Mouse (Mus musculus) heart, adult 2 months (tissue): ENCODE measurements around the gene 1700012P22Rik. TPM values are rescaled to one million over a fixed set of nuclear protein-coding genes. Genes with fewer than 3 reads are reported as not detected.

ENCODE experiments used
- DNase-seq, 2 experiments: peaks; one replicate each; pipeline ENCODE4 v3.0.0; 2021
- H3K27ac ChIP-seq: fragments of 200-600 bp; 2 replicates; pipeline ENCODE4 v1.8.1; 2022
- H3K27me3 ChIP-seq: fragments of 200-500 bp; 2 replicates; pipeline ENCODE4 v1.6.1; 2012; ENCODE audit warnings: mild to moderate bottlenecking, low read length, inconsistent platforms, mixed read lengths; ENCODE audit not compliant: control insufficient read depth, insufficient read depth
- H3K36me3 ChIP-seq: fragments of 200-500 bp; 2 replicates; pipeline ENCODE4 v1.6.1; 2012; ENCODE audit warnings: low read length, inconsistent platforms; ENCODE audit not compliant: control insufficient read depth, insufficient read depth
- H3K4me1 ChIP-seq: fragments of 200-500 bp; 2 replicates; pipeline ENCODE4 v1.6.1; 2011; ENCODE audit warnings: low read length; ENCODE audit not compliant: control insufficient read depth, insufficient read depth
- H3K4me3 ChIP-seq: fragments of 200-600 bp; 2 replicates; pipeline ENCODE4 v1.8.1; 2022
- H3K79me2 ChIP-seq: fragments of 200-500 bp; replicated peaks from 2 replicates; pipeline ENCODE4 v1.6.1; 2012; ENCODE audit warnings: mild to moderate bottlenecking, inconsistent platforms, low read length, moderate library complexity, mixed read lengths; ENCODE audit not compliant: control insufficient read depth, insufficient read depth
- H3K9ac ChIP-seq: fragments of 200-500 bp; 2 replicates; pipeline ENCODE4 v1.6.1; 2012; ENCODE audit warnings: low read depth, mild to moderate bottlenecking, control low read depth, inconsistent platforms, low read length, mixed read lengths
- CTCF ChIP-seq: fragments of 200-600 bp; IDR thresholded peaks from 2 replicates; pipeline ENCODE4 v1.8.1; 2022; ENCODE audit warnings: antibody characterized with exemption, mild to moderate bottlenecking, moderate library complexity
- EP300 ChIP-seq: fragments of 200-500 bp; IDR thresholded peaks from 2 replicates; pipeline ENCODE4 v1.6.1; 2011; ENCODE audit warnings: low read depth, low read length, control low read depth; ENCODE audit not compliant: insufficient read depth
- POLR2A ChIP-seq: fragments of 200-500 bp; IDR thresholded peaks from 2 replicates; pipeline ENCODE4 v1.6.1; 2011; ENCODE audit warnings: mild to moderate bottlenecking, low read depth, low read length, control low read depth; ENCODE audit not compliant: insufficient read depth
- WGBS: fragments of 180-500 bp; shearing (Covaris S2); methylation state at CpG from one replicate; pipeline ENCODE4 v1.1.7; 2018; 5-methylcytosine and 5-hydroxymethylcytosine counted together
- intact Hi-C: fragments of 180-260 bp; cut with DNase I; formaldehyde crosslinking; loops from one replicate; pipeline ENCODE4 v1.15.1; 2025
- polyA plus RNA-seq: library from polyadenylated mRNA; depleted of rRNA; stranded (reverse); fragments of >200 nt; gene quantifications from 2 replicates; pipeline ENCODE4 v1.2.3, GENCODE M21; 2012
- total RNA-seq, 2 experiments: library from RNA; stranded (reverse); gene quantifications; 2 replicates each; pipeline ENCODE4 v1.2.3; 2021

The 1700012P22Rik gene
- total and polyA plus RNA-seq, 3 experiments: not detected

DNA sequence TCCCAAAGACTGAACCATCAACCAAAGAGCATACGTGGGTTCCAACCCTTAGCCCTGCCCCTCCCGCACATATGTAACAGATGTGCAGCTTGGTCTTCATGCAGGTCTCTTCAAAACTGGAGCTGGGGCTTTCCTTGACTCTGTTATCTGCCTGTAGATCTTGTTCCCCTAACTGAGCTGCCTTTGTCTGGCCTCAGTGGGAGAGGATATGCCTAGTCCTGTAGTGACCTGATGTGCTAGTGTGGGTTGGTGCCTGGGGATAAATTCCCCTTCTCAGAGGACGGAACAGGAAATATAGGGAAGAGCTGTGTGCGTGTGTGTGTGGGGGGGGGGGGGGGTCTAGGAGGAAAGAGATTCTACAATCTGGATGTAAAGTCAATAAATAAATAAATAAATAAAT, 2.5 kb upstream of the 1700012P22Rik start:
- no peak overlapping the region for H3K4me3 ChIP-seq
- 89% methylated on average over 4 of the region's 4 CpGs for WGBS
- no peaks in the 10 kb centered on the region for H3K27me3 ChIP-seq
- no peaks in the 10 kb centered on the region for H3K4me1 ChIP-seq
- H3K27ac ChIP-seq: no peak overlapping the region
- no peak overlapping the region for H3K9ac ChIP-seq
- H3K79me2 ChIP-seq: no peaks in the 10 kb centered on the region
- no peak for DNase-seq
- H3K36me3 ChIP-seq: no peaks in the 10 kb centered on the region
- intact Hi-C loops: no loop called here
- TF ChIP-seq CTCF: no peak
- no peak for TF ChIP-seq POLR2A
- no peak for TF ChIP-seq EP300

DNA sequence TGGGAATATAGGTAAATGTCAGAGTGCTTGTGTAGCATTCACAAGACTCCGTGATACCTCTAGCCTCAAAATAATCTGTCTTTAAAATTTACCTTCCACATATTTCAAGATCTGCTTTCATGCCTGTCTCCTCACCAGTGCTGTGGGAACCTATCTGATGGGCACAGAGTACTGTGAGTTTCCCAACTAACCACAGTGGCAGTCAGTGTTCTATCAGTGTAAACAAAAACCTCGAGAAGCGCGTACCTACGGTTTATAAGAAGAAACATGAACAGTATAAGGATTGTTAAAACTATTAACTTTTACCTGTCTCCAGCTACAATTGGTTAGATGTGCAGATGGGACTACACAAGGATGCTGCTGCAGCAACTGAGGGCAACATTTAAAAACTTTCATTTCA, 5.4 kb downstream of the 1700012P22Rik start:
- Histone ChIP-seq H3K27ac (no peak overlapping the region), H3K36me3 (no peaks in the 10 kb centered on the region), H3K9ac (no peak overlapping the region), H3K4me1 (no peaks in the 10 kb centered on the region), H3K27me3 (no peaks in the 10 kb centered on the region), H3K79me2 (no peaks in the 10 kb centered on the region), H3K4me3 (no peak overlapping the region)
- intact Hi-C loops: no loop called here
- no peak for DNase-seq
- 80% methylated on average over 5 of the region's 5 CpGs for WGBS
- TF ChIP-seq EP300 (no peak), POLR2A (no peak), CTCF (no peak)

DNA sequence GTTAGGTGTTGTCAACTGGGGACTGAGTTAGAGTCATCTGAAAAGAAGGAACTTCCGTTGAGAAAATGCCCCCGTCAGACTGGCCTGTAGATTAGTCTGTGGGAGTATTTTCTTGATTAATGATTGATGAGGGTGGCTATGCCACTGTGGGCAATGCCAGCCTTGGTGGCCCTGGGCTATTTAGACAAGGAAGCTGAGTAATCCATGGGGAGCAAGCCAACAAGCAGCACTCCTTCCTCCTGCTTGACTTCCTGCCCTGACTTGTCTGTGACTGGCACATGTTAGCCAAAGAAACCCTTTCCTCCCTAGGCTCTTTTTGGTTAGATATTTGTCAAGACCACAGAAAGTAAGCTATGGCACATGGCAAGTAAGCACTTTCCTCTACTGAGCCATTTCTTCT, 7.8 kb downstream of the 1700012P22Rik start:
- H3K4me3 ChIP-seq: no peak overlapping the region
- no peak for DNase-seq
- no peaks in the 10 kb centered on the region for H3K36me3 ChIP-seq
- H3K9ac ChIP-seq: no peak overlapping the region
- no peaks in the 10 kb centered on the region for H3K4me1 ChIP-seq
- intact Hi-C loops: no loop called here
- no peaks in the 10 kb centered on the region for H3K79me2 ChIP-seq
- no peaks in the 10 kb centered on the region for H3K27me3 ChIP-seq
- WGBS: 77% methylated on average over 2 of the region's 2 CpGs
- no peak overlapping the region for H3K27ac ChIP-seq
- TF ChIP-seq EP300 (no peak), POLR2A (no peak), CTCF (no peak)

DNA sequence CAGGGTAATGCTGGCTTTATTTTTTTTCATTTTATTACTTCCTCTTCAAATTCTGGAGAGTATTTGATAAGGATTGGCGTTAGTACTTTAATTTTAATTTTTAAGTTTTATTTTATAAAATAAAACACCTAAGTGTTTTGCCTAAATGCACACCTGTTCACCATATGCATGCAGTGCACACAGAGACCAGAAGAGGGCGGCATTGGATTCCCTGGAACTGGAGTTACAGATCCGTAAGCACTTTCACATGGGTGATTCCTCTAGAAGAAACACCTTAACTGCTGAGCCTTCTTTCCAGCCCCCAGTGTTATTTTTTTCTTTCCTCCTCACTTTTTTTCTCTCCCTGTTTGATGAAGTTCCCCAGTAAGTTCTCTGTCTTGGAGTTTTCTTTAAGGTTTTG, 9.7 kb downstream of the 1700012P22Rik start:
- intact Hi-C loops: no loop called here
- WGBS: 15% methylated on average over 3 of the region's 3 CpGs
- no peak for DNase-seq

DNA sequence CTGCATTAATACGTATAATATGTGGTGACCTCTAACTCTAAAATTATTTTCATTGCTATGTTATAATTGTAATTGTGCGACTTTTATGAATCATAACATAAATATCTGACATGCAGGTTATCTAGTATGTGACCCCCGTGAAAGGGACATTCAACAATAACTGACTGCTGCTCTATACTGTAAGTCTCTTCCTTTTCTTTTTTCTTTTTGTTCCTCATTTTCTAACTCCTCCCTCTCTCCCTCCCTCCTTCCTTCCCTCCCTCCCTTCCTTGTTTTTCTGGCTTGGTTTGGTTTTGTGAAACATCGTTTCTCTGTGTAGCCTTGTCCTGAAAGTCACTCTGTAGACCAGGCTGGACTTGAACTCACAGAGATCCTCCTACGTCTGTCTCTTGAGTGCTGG, 14.0 kb downstream of the 1700012P22Rik start:
- Histone ChIP-seq H3K27ac (no peak overlapping the region), H3K9ac (no peak overlapping the region), H3K4me3 (no peak overlapping the region), H3K27me3 (no peaks in the 10 kb centered on the region), H3K36me3 (no peaks in the 10 kb centered on the region), H3K4me1 (no peaks in the 10 kb centered on the region), H3K79me2 (no peaks in the 10 kb centered on the region)
- no peak for DNase-seq
- intact Hi-C loops: no loop called here
- TF ChIP-seq CTCF (no peak), POLR2A (no peak), EP300 (no peak)
- WGBS: 61% methylated on average over 5 of the region's 5 CpGs

More for the DNA sequence above, 9.7 kb downstream of the 1700012P22Rik start:
- no peak overlapping the region for H3K4me3 ChIP-seq
- no peaks in the 10 kb centered on the region for H3K36me3 ChIP-seq
- TF ChIP-seq CTCF (peak; percentile 58), POLR2A (no peak)
- H3K9ac ChIP-seq: no peak overlapping the region
- H3K27me3 ChIP-seq: no peaks in the 10 kb centered on the region
- no peaks in the 10 kb centered on the region for H3K4me1 ChIP-seq
- no peak overlapping the region for H3K27ac ChIP-seq
- H3K79me2 ChIP-seq: no peaks in the 10 kb centered on the region

DNA sequence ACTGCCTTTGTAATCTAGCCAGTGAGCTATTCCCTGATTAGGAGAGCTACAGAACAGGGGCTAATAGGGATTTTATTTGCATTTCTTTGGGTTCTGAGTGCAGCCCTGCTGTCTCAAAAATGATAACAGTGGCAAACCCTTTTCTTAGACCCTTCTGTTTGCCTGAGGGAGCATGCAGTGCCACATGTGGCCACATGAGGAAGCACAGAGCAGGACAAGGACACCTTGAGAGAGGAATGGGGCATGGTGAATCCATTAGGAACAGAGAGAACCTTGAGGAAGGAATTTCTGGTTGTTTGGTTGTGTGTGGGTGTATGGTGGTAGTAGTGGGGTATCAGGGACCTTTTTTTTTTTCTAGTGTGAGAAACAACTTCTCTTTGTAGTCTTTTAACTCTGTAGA, 17.9 kb downstream of the 1700012P22Rik start:
- H3K27ac ChIP-seq: no peak overlapping the region
- no peaks in the 10 kb centered on the region for H3K36me3 ChIP-seq
- no peak for TF ChIP-seq POLR2A
- peak; percentile 41 for TF ChIP-seq CTCF
- DNase-seq: no peak
- intact Hi-C loops: no loop called here
- no peaks in the 10 kb centered on the region for H3K4me1 ChIP-seq
- no peak overlapping the region for H3K4me3 ChIP-seq
- no peaks in the 10 kb centered on the region for H3K79me2 ChIP-seq
- no peak overlapping the region for H3K9ac ChIP-seq
- H3K27me3 ChIP-seq: no peaks in the 10 kb centered on the region

DNA sequence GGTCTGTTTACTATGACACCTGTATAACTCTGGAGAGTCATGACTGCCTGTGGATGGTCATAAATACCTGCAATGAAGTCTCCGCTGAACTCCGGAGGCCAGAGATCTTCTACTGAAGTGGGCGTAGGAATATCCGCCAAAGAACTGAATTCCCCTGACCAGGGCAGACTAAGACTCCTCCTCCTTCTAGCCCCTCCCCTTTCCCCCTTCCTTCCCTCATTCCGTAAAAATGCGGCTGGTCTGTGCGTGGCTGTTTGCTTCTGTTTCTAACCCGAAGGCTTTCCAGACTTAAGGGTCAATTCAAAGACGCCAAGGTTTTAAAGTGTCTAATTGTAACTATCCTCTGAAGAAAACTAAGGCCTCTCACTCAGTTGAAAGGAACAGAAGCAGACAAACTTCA, 30.3 kb downstream of the 1700012P22Rik start, which contains the start of gene Pramef12:
Gene Pramef12, minus strand, starts transcription at position 175 of the 400 bp plus-strand sequence.
- Histone ChIP-seq H3K4me3 (no peak within 1 kb of the TSS), H3K79me2 (no peaks in the 10 kb centered on the region), H3K36me3 (no peaks in the 10 kb centered on the region), H3K27ac (no peak within 1 kb of the TSS), H3K27me3 (peaks cover 2% of the 10 kb centered on the region; the same call in 1 of the 2 replicates), H3K9ac (no peak within 1 kb of the TSS), H3K4me1 (peaks cover 2% of the 10 kb centered on the region)
- intact Hi-C loops: no loop called here
- TF ChIP-seq CTCF (no peak), EP300 (no peak), POLR2A (no peak)
- WGBS: 68% methylated on average over 9 of the region's 9 CpGs
- DNase-seq: no peak
